Mouse (Mus musculus): ENCODE results near the gene Mrps12. TPM values are rescaled to one million over a fixed set of nuclear protein-coding genes. Genes with fewer than 3 reads are reported as not detected.

The Mrps12 gene
- polyA plus RNA-seq, 1 experiment from 2014 or later = 108 TPM

- H3K4me1 ChIP-seq = peaks cover 8% of the 10 kb centered on the region
- no peak overlapping the region for H3K4me3 ChIP-seq
- no peak overlapping the region for H3K27ac ChIP-seq (replicated peaks)
- peaks cover 22% of the 10 kb centered on the region for H3K36me3 ChIP-seq
- no peak overlapping the region for H3K9ac ChIP-seq
- WGBS = 89% methylated on average over 2 of the region's 2 CpGs
- ATAC-seq (ENCODE audit: extremely low read depth, insufficient number of reproducible peaks, low FRiP score, low TSS enrichment) = no peak
- H3K9me3 ChIP-seq = no peaks in the 10 kb centered on the region
- no peaks in the 10 kb centered on the region for H3K27me3 ChIP-seq (replicated peaks)
- no peak overlapping the region for H3K4me2 ChIP-seq
These were observed 17.0 kb downstream of the Mrps12 start for GRCm38 (mm10) chr7:28724613-28725012.

GRCm38 (mm10) chr7:28722079-28722478 lies 19.5 kb downstream of the Mrps12 start:
- Histone ChIP-seq H3K9me3 (no peaks in the 10 kb centered on the region), H3K4me2 (no peak overlapping the region), H3K27me3 (replicated peaks) (no peaks in the 10 kb centered on the region), H3K4me1 (peaks cover 22% of the 10 kb centered on the region), H3K4me3 (no peak overlapping the region), H3K27ac (replicated peaks) (no peak overlapping the region), H3K9ac (no peak overlapping the region), H3K36me3 (peaks cover 22% of the 10 kb centered on the region)
- 89% methylated on average over 7 of the region's 7 CpGs for WGBS
- no peak for ATAC-seq (ENCODE audit: extremely low read depth, insufficient number of reproducible peaks, low FRiP score, low TSS enrichment)

GRCm38 (mm10) chr7:28720753-28721537 lies 20.7 kb downstream of the Mrps12 start:
- Histone ChIP-seq H3K4me2 (no peak overlapping the region), H3K9ac (no peak overlapping the region), H3K36me3 (peaks cover 17% of the 10 kb centered on the region), H3K4me1 (peaks cover 21% of the 10 kb centered on the region), H3K27me3 (replicated peaks) (no peaks in the 10 kb centered on the region), H3K4me3 (no peak overlapping the region), H3K9me3 (no peaks in the 10 kb centered on the region), H3K27ac (replicated peaks) (no peak overlapping the region)
- WGBS = 62% methylated on average over 3 of the region's 3 CpGs
- ATAC-seq (ENCODE audit: extremely low read depth, insufficient number of reproducible peaks, low FRiP score, low TSS enrichment) = no peak

- 71% methylated on average over 2 of the region's 2 CpGs for WGBS
- Histone ChIP-seq H3K4me3 (no peak overlapping the region), H3K4me2 (no peak overlapping the region), H3K4me1 (peaks cover 30% of the 10 kb centered on the region), H3K27me3 (replicated peaks) (no peaks in the 10 kb centered on the region), H3K36me3 (peaks cover 10% of the 10 kb centered on the region), H3K9ac (no peak overlapping the region), H3K9me3 (no peaks in the 10 kb centered on the region), H3K27ac (replicated peaks) (no peak overlapping the region)
- ATAC-seq (ENCODE audit: extremely low read depth, insufficient number of reproducible peaks, low FRiP score, low TSS enrichment) = no peak
These were observed 22.0 kb downstream of the Mrps12 start for GRCm38 (mm10) chr7:28719650-28720049.

GRCm38 (mm10) chr7:28719159-28719558 lies 22.5 kb downstream of the Mrps12 start:
- H3K36me3 ChIP-seq = peaks cover 5% of the 10 kb centered on the region
- ATAC-seq (ENCODE audit: extremely low read depth, insufficient number of reproducible peaks, low FRiP score, low TSS enrichment) = no peak
- WGBS = 23% methylated on average over 4 of the region's 4 CpGs
- H3K9ac ChIP-seq = no peak overlapping the region
- H3K4me3 ChIP-seq = no peak overlapping the region
- no peaks in the 10 kb centered on the region for H3K27me3 ChIP-seq (replicated peaks)
- no peak overlapping the region for H3K27ac ChIP-seq (replicated peaks)
- H3K4me1 ChIP-seq = peaks cover 34% of the 10 kb centered on the region
- no peaks in the 10 kb centered on the region for H3K9me3 ChIP-seq
- H3K4me2 ChIP-seq = peak overlapping the region; percentile 27

- peaks cover 46% of the 10 kb centered on the region for H3K4me1 ChIP-seq
- H3K36me3 ChIP-seq = 0 out of 2 replicates have a peak, but pooled peaks cover 2% of the 10 kb centered on the region
- H3K9me3 ChIP-seq = no peaks in the 10 kb centered on the region
- WGBS = 74% methylated on average over 10 of the region's 10 CpGs
- no peak for ATAC-seq (ENCODE audit: extremely low read depth, insufficient number of reproducible peaks, low FRiP score, low TSS enrichment)
- H3K27me3 ChIP-seq (replicated peaks) = no peaks in the 10 kb centered on the region
- peak overlapping the region; percentile 70; the same call in 1 of the 2 replicates for H3K4me3 ChIP-seq
- H3K27ac ChIP-seq (replicated peaks) = no peak overlapping the region
- peak overlapping the region; percentile 85 for H3K4me2 ChIP-seq
- no peak overlapping the region for H3K9ac ChIP-seq
These were observed 23.9 kb downstream of the Mrps12 start for GRCm38 (mm10) chr7:28717726-28718125.

- peak; percentile 69; the same call in 1 of the 2 replicates for ATAC-seq (ENCODE audit: extremely low read depth, insufficient number of reproducible peaks, low FRiP score, low TSS enrichment)
- Histone ChIP-seq H3K27ac (replicated peaks) (peak within 1 kb of the TSS; percentile 62), H3K9ac (peak within 1 kb of the TSS; percentile 87), H3K27me3 (replicated peaks) (no peaks in the 10 kb centered on the region), H3K9me3 (no peaks in the 10 kb centered on the region), H3K4me3 (peak within 1 kb of the TSS; percentile 70), H3K4me1 (peaks cover 52% of the 10 kb centered on the region), H3K4me2 (peak within 1 kb of the TSS; percentile 85), H3K36me3 (no peaks in the 10 kb centered on the region)
- 1% methylated on average over 36 of the region's 36 CpGs for WGBS
These were observed 24.9 kb downstream of the Mrps12 start, which contains the start of gene Fbxo17 for GRCm38 (mm10) chr7:28716590-28717281. Fbxo17 (plus strand) TSS chr7:28716804.

GRCm38 (mm10) chr7:28715598-28715997 lies 26.0 kb downstream of the Mrps12 start:
- Histone ChIP-seq H3K27me3 (replicated peaks) (no peaks in the 10 kb centered on the region), H3K4me3 (no peak overlapping the region), H3K4me1 (peaks cover 52% of the 10 kb centered on the region), H3K9ac (no peak overlapping the region), H3K4me2 (no peak overlapping the region), H3K9me3 (no peaks in the 10 kb centered on the region), H3K36me3 (no peaks in the 10 kb centered on the region), H3K27ac (replicated peaks) (no peak overlapping the region)
- ATAC-seq (ENCODE audit: extremely low read depth, insufficient number of reproducible peaks, low FRiP score, low TSS enrichment) = no peak
- WGBS = 92% methylated on average over 2 of the region's 2 CpGs

GRCm38 (mm10) chr7:28714667-28715066 lies 27.0 kb downstream of the Mrps12 start:
- Histone ChIP-seq H3K4me1 (peaks cover 49% of the 10 kb centered on the region), H3K9ac (peak overlapping the region; percentile 59; the same call in 1 of the 2 replicates), H3K4me3 (no peak overlapping the region), H3K4me2 (peak overlapping the region; percentile 27; the same call in 1 of the 2 replicates), H3K27ac (replicated peaks) (peak overlapping the region; percentile 39; the same call in 1 of the 2 replicates), H3K27me3 (replicated peaks) (no peaks in the 10 kb centered on the region), H3K36me3 (no peaks in the 10 kb centered on the region), H3K9me3 (no peaks in the 10 kb centered on the region)
- ATAC-seq (ENCODE audit: extremely low read depth, insufficient number of reproducible peaks, low FRiP score, low TSS enrichment) = no peak
- WGBS = 32% methylated on average over 5 of the region's 5 CpGs

GRCm38 (mm10) chr7:28710962-28711361 lies 30.7 kb downstream of the Mrps12 start:
- H3K9ac ChIP-seq = no peak overlapping the region
- no peak overlapping the region for H3K4me2 ChIP-seq
- WGBS = 60% methylated on average over 3 of the region's 3 CpGs
- no peak for ATAC-seq (ENCODE audit: extremely low read depth, insufficient number of reproducible peaks, low FRiP score, low TSS enrichment)
- peaks cover 31% of the 10 kb centered on the region for H3K4me1 ChIP-seq
- H3K36me3 ChIP-seq = no peaks in the 10 kb centered on the region
- H3K27ac ChIP-seq (replicated peaks) = no peak overlapping the region
- no peak overlapping the region for H3K4me3 ChIP-seq
- H3K9me3 ChIP-seq = 0 out of 2 replicates have a peak, but pooled peaks cover 4% of the 10 kb centered on the region
- H3K27me3 ChIP-seq (replicated peaks) = no peaks in the 10 kb centered on the region

GRCm38 (mm10) chr7:28709454-28709853 lies 32.2 kb downstream of the Mrps12 start:
- no peak for ATAC-seq (ENCODE audit: extremely low read depth, insufficient number of reproducible peaks, low FRiP score, low TSS enrichment)
- 0 out of 2 replicates have a peak, but pooled peaks cover 4% of the 10 kb centered on the region for H3K9me3 ChIP-seq
- no peaks in the 10 kb centered on the region for H3K36me3 ChIP-seq
- no peak overlapping the region for H3K4me3 ChIP-seq
- H3K4me2 ChIP-seq = no peak overlapping the region
- no peak overlapping the region for H3K9ac ChIP-seq
- H3K27me3 ChIP-seq (replicated peaks) = no peaks in the 10 kb centered on the region
- H3K4me1 ChIP-seq = peaks cover 20% of the 10 kb centered on the region
- no peak overlapping the region for H3K27ac ChIP-seq (replicated peaks)
